Mouse (Mus musculus) embryo, embryonic 11 days (tissue): ENCODE measurements around the gene Efcab14.

Experiments
- DNase-seq: peaks from one replicate; pipeline ENCODE4 v3.0.0-alpha.2; 2015

Gene Efcab14

GRCm38 (mm10) chr4:115737551-115738041, at the start of gene Efcab14:
Gene Efcab14 (plus strand): TSS chr4:115737744.
- DNase-seq = peak; percentile 100

GRCm38 (mm10) chr4:115701468-115701867, 36.1 kb upstream of the Efcab14 start:
- no peak for DNase-seq

- no peak for DNase-seq
Observed at GRCm38 (mm10) chr4:115703927-115704505, 33.5 kb upstream of the Efcab14 start.

DNA sequence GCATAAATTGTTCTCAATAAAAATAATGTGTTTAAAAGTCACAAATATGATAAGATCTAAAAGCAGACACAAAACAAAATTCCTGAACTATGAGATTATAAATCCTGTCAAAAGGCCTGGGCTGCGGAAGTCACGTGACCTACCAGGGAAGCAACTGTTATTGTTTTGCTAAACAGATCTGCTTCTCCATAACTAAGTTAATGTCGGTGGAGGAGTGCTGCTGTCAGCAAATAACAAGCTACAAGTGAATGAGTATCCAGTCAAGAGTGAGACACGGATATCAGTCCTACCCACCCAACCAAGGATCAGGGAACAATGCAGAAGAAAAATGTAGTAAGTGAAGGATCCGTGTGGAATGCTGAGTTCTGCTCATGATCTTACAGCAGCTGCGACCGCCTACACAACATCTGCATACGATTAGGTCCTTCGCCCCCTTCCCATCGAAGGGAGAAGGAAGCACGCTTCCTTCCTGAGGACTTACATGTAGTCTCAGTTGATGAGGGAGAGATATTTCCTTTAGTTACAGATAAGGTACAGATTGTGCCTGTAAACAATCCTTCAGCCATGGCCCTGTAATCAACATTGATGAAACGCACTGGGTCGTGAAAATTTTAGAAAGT, 28.5 kb upstream of the Efcab14 start:
- peak; percentile 39 for DNase-seq

DNA sequence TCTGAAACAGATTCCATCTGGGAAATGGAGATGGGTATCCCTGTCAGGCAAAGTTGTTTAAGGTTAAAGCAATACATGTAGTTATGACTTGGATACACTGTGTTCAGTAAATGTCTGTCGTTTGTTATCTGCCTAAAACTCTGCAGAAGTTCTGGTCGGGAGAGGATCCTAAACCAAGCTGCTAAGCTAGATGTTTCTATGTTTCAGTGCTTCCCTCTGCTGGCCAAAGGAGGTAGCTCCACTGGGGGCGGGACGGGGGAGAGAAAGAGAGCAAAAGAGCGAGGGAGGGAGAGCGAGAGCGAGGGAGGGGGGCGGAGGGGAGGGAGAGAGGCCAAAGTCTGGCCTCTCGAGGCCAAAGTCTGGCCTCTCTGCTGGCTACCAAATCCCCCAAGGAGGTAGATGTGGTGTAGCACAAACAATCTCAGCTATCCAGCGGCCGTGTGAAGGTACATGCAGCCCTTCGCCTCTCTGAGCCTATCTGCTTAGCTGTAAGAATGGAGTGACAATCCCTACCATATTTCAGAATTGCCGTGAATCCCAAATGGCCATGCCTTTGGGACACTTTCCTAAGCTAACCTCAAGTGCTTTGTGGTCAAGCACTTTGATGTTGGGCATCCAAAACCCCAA, 27.6 kb upstream of the Efcab14 start:
- peak; percentile 85 for DNase-seq

DNA sequence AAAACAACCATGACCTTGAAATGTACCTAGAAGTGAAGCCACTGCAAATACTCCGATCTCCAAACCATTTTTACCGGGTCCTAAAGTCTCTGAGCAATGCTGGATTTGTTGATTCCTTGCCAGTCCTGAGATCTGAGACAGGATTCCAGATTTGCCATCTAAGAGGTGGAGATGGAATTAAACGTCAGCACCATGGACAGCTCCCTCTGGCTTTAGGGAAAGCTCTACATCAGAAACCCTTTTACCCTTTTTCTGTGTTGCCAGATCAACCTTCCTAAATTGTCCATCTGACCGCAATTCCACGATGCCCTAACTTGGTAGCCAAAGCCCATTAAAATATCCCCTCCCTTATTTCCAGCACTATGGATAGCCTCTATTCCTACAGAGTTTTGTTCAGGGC, 8.8 kb upstream of the Efcab14 start:
- peak; percentile 84 for DNase-seq

GRCm38 (mm10) chr4:115731588-115732222, 5.8 kb upstream of the Efcab14 start:
- DNase-seq = peak; percentile 69

DNA sequence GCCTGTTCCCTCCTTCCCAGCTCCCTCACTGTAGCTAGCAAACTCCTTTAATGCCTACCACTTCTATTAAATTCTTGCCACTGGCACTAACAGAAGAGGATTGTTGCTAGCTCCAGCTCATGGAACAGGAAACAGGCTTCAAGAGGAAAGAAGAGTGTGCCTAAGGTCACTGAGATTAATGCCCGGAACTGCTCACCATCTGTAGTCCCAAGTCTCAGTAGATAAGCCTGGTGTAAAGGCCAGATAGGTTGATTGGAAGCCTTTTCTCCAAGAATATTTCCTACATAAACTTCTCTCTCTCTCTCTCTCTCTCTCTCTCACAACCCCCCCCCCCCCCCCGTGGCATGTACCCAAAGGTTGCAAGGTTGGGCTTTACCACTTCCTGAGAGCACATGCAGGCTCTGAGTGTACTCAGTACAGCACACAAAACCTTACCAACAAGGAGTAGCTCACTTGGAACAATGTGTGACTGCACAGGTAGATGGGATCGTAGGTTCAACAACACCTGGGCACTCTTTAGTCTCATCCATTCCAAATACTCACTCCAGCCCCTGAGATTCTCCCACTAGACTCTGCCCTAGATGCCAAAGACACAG, 5.2 kb upstream of the Efcab14 start:
- DNase-seq = no peak

DNA sequence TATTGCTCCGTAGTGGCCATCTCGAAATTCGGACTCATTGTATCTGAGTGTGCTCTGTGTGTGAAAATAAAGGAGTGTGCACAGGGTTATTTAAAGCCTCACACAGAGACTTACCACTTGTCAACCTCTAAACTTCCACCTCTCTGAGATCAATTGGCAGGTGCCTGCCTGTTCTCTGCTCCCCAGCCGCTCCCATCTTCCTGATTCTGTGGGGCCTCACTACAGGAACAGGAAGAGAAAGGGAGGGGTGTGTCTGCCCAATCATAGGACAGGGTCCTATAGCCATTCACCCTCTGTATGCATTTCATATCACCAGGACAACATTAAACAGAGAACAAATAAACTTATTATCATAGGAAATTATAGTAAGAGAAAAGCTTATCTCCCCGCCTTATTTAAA, 3.8 kb upstream of the Efcab14 start:
- DNase-seq = no peak

DNA sequence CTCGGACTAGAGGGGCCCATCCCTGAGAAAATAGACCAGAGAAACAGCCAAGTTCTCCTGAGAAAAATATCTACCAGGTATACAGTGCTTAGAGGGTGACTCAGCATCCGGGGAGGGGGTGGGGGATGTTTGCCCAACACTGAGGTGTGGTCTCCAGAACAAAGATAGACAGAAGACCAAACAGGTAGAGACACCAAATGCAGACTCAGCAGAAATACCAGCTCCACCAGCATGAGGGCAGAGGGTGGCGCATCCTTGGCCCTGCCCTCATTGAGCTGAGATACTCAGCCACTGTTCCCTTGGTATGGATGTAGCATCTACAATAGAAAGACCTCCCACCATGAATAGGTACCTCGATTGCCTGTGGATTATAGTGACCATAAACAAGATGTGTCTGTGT, 2.7 kb upstream of the Efcab14 start:
- no peak for DNase-seq

GRCm38 (mm10) chr4:115738481-115738985, 989 bp downstream of the Efcab14 start:
- DNase-seq = no peak

- no peak for DNase-seq
Observed at GRCm38 (mm10) chr4:115742658-115743057, 5.1 kb downstream of the Efcab14 start.

- DNase-seq = no peak
Observed at GRCm38 (mm10) chr4:115743096-115743495, 5.6 kb downstream of the Efcab14 start.

DNA sequence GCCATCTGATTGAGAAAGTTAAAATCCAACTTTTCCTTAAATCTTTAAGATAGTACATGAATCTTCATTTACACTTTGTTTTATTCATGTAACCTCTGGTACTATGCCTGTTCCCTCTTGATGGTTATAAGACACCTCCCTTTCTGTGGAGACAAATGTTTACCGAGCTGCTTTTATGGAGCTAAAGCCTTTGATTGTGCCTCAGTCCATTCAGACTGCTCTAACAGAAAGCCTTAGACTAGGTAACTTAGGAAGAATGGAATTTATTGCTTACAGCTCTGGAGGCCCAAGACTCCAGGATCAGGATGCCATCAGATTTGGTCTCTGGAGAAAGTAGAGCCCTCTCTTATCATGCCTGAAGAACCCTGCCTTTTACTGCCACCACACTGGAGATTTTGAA, 10.6 kb downstream of the Efcab14 start:
- DNase-seq = no peak

- DNase-seq = no peak
Observed at GRCm38 (mm10) chr4:115749336-115749735, 11.8 kb downstream of the Efcab14 start.

- DNase-seq = no peak
Observed at GRCm38 (mm10) chr4:115754101-115754500, 16.6 kb downstream of the Efcab14 start.

- no peak for DNase-seq
Observed at GRCm38 (mm10) chr4:115754851-115755250, 17.3 kb downstream of the Efcab14 start.

DNA sequence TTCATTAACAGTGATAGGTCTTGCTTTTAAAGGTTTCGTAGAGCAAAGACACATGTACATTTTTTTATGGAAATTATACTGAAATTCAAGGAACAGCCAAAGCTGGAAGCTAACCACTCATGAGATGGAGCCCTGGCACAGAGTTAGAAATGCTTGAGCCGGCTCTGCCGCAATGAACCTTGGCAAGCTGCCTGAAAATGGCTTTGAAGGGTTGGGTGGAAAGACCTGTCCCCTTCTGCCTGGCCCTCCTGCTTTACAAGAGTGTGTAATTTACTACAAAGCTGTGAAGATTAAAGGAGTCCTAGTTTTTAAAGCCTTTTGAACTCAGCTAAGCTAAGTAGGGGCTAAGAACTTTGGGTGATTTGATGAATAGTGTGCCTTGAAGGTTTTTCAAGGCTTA, 23.7 kb downstream of the Efcab14 start:
- DNase-seq = no peak

- DNase-seq = no peak
Observed at GRCm38 (mm10) chr4:115764581-115764980, 27.0 kb downstream of the Efcab14 start.

DNA sequence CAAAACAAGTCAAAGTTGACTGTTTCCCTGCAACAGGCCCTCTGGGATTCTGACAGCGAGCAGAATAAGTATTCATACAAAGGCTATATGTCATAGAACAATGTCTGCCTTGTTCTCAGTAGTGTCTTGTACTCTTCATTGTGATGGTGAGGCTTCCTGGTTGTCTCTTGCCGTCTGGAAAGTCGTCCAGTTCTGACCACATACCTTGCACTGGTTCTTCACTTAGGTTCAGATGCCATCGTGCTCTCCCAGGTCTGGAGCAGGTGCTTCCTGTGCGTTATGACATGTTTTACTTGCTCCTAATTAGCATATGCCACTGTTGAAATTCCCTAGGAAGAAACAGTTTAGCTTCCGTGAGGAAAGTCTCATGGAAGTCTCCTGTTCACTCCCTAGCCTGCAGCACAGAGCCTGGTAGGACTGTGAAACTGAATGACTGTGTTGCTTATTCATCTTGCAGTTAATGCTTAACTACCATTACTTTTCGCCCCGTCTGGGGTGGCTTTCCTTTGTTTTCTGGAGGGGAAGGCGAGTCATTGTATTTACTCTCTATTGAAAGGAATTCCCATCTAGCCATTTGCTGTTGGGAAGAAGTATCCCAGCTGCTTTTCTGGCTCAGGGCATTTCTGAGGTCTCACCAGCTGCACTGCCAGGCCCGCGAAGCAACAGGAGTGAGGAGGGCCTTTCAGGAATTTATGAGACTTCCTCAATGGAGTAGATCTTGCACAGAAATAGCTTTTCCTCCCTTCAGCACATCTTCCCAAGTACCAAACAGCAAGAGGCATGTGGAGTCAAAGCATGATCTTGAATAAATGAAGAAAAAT, 30.3 kb downstream of the Efcab14 start:
- peak; percentile 6 for DNase-seq

DNA sequence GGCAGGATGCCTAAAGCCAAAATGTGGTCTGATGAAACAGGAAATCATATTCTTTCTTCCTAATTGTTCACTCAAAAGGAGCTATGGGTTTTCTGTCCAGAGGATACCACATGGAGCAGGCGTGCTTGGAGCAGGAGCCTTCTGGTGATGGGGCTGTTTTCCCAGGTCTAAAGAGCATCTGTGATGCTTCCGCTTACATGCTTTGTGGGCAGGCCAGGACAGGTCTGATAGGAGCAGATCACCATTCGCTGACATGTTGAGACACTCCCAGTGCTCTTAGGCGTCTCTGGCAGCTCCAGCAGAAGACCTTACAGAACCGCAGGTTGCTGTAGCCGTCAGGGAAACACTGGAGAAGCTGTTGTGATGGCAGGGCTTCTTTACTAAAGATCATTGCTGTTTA, 37.5 kb downstream of the Efcab14 start:
- DNase-seq = no peak

GRCm38 (mm10) chr4:115777627-115778026, 40.1 kb downstream of the Efcab14 start:
- DNase-seq = no peak
